ENCODE assay signal across 22 mouse cellular contexts in genomic region chr15:10941901-10942300, GRCm38 (mm10). TPM values are rescaled to one million over a fixed set of nuclear protein-coding genes. Genes with fewer than 3 reads are reported as not detected.
DNase-seq lines count a peak whose midpoint lies in the region; ATAC-seq and TF ChIP-seq lines count a peak whose summit lies in the region.
"Had no signal": no experiment of that assay in that cellular context is flagged by ENCODE, and none has a peak within 500 bp of the region (broad histone marks: within the 10 kb centered on the region; RNA-seq: fewer than 3 reads in every experiment).

No protein-coding gene starts in this region.

- no peak overlapping the region for H3K9ac ChIP-seq in midbrain, embryonic 15.5 days
- H3K9ac ChIP-seq: heart, embryonic 13.5 days; hindbrain, embryonic 12.5 days had no signal

- TF ChIP-seq CTCF in C2C12 (IDR thresholded peaks at IDR 0.05; ENCODE audit: control insufficient read depth, insufficient read depth, insufficient read length) = no peak
- TF ChIP-seq CTCF in embryonic fibroblast, embryonic 13.5 days (IDR thresholded peaks at IDR 0.05; ENCODE audit: borderline replicate concordance, insufficient read depth, low read length) = no peak

- H3ac ChIP-seq in C2C12 (ENCODE audit: control insufficient read depth, insufficient read length, low read depth) = no peak overlapping the region

- H3K79me2 ChIP-seq in C2C12 (ENCODE audit: control insufficient read depth, insufficient read depth) = no peaks in the 10 kb centered on the region

- peaks cover 11% of the 10 kb centered on the region for H3K4me1 ChIP-seq in embryonic fibroblast, embryonic 13.5 days (ENCODE audit: control insufficient read depth, insufficient read depth, low read length)
- no peaks in the 10 kb centered on the region for H3K4me1 ChIP-seq in midbrain, embryonic 15.5 days
- H3K4me1 ChIP-seq: forebrain, embryonic 10.5 days; heart, embryonic 13.5 days; hindbrain, embryonic 12.5 days had no signal

- intact Hi-C loops in heart, postnatal 25 days (cut with DNase I) = no loop called here

- 72% methylated on average over 6 of the region's 6 CpGs for WGBS in midbrain, embryonic 15.5 days

- DNase-seq in heart, adult 11 months = peak; percentile 72
- no peak for DNase-seq in heart, postnatal 25 days (ENCODE audit: low spot score)
- DNase-seq in cerebellum, adult 11-12 months = no peak
- DNase-seq in embryo, embryonic 10 days (ENCODE audit: low spot score) = no peak
- DNase-seq: adrenal gland, postnatal 10 days; cerebellum, adult 18-20 months; cerebellum, adult 9-11 months; cerebellum, postnatal 36 days; gastrocnemius, adult 2 months; gastrocnemius, postnatal 25 days; heart, postnatal 4 days had no signal

- no peaks in the 10 kb centered on the region for H3K9me3 ChIP-seq in midbrain, embryonic 15.5 days
- H3K9me3 ChIP-seq: forebrain, embryonic 10.5 days; heart, embryonic 13.5 days; hindbrain, embryonic 12.5 days had no signal

- peak overlapping the region; percentile 94 for H3K27ac ChIP-seq in embryonic fibroblast, embryonic 13.5 days (ENCODE audit: insufficient read depth, low read length)
- no peak overlapping the region for H3K27ac ChIP-seq in midbrain, embryonic 15.5 days
- H3K27ac ChIP-seq: forebrain, embryonic 10.5 days; gastrocnemius, adult 2 months; heart, embryonic 13.5 days; hindbrain, embryonic 12.5 days had no signal

- no peaks in the 10 kb centered on the region for H3K36me3 ChIP-seq in C2C12 (ENCODE audit: control insufficient read depth, insufficient read depth)
- H3K36me3 ChIP-seq in midbrain, embryonic 15.5 days (replicated peaks) = no peaks in the 10 kb centered on the region
- H3K36me3 ChIP-seq: forebrain, embryonic 10.5 days; heart, embryonic 13.5 days; hindbrain, embryonic 12.5 days had no signal

- no peak for TF ChIP-seq POLR2A in embryonic fibroblast, embryonic 13.5 days (IDR thresholded peaks at IDR 0.05; ENCODE audit: low read depth, low read length)

- no peaks in the 10 kb centered on the region for H3K27me3 ChIP-seq in C2C12 (ENCODE audit: control insufficient read depth, insufficient read depth, insufficient read length)
- no peaks in the 10 kb centered on the region for H3K27me3 ChIP-seq in midbrain, embryonic 15.5 days (replicated peaks)
- H3K27me3 ChIP-seq: heart, embryonic 13.5 days; hindbrain, embryonic 12.5 days had no signal

- no peak for ATAC-seq in midbrain, embryonic 15.5 days (replicated peaks)
- ATAC-seq: forebrain, embryonic 14.5 days; hindbrain, embryonic 16.5 days; inflammation-experienced regulatory T-cells, adult 6 months had no signal

- H3K79me3 ChIP-seq in C2C12 (ENCODE audit: low read depth) = no peaks in the 10 kb centered on the region

- no peak overlapping the region for H3K4me3 ChIP-seq in C2C12 (ENCODE audit: insufficient read depth, poor library complexity, severe bottlenecking)
- H3K4me3 ChIP-seq in embryonic fibroblast, embryonic 13.5 days (ENCODE audit: insufficient read depth, low read length) = no peak overlapping the region
- H3K4me3 ChIP-seq in midbrain, embryonic 15.5 days = no peak overlapping the region
- H3K4me3 ChIP-seq: forebrain, embryonic 10.5 days; gastrocnemius, adult 2 months; heart, embryonic 13.5 days; hindbrain, embryonic 12.5 days had no signal

- no peak overlapping the region for H3K4me2 ChIP-seq in midbrain, embryonic 15.5 days
- H3K4me2 ChIP-seq: heart, embryonic 13.5 days; hindbrain, embryonic 12.5 days had no signal

TF ChIP-seq in C2C12, 6 proteins besides CTCF, POLR2A, EP300 and RAD21:
- no peak for TF ChIP-seq MAX (IDR thresholded peaks at IDR 0.05)
- peak; percentile 6 for TF ChIP-seq FOSL1 (IDR thresholded peaks at IDR 0.05; ENCODE audit: insufficient read depth, low read length, poor library complexity, severe bottlenecking)
TF ChIP-seq in C2C12: peak in this region for 1.

RNA-seq across cellular contexts. Expression of gene C1qtnf3, which starts 10.2 kb away (rescaled TPM):
- under 1 TPM in 1 of 2 experiments, not detected in 1; 0.13 TPM for total RNA-seq in heart, postnatal 25 days (2021)
- 4.4 TPM for polyA plus RNA-seq in C2C12 (2012; fragmentation: generic; extraction: Trizol)
- polyA plus RNA-seq in embryonic fibroblast, embryonic 13.5 days (2011; ENCODE audit: insufficient read length, low read depth, missing spikeins) = 131 and 180 TPM in 2 replicates
- polyA plus RNA-seq in midbrain, embryonic 15.5 days (2015; fragmentation: Nextera tagmentation; extraction: Ambion mirVana) = 0.89 and 0.93 TPM in 2 replicates
- total RNA-seq: granulocyte monocyte progenitor cell, adult 5-6 weeks had no signal
- polyA plus RNA-seq: forebrain, embryonic 10.5 days had no signal

RNA-seq across cellular contexts. Expression of gene Amacr, which starts 39.7 kb away (rescaled TPM):
- 10 to 100 TPM; 31.2 to 32.7 TPM for total RNA-seq in heart, postnatal 25 days (2021)
- polyA plus RNA-seq in C2C12 (2012; fragmentation: generic; extraction: Trizol) = 19.7 TPM
- 12.0 and 12.7 TPM in 2 replicates for polyA plus RNA-seq in embryonic fibroblast, embryonic 13.5 days (2011; ENCODE audit: insufficient read length, low read depth, missing spikeins)
- polyA plus RNA-seq in midbrain, embryonic 15.5 days (2015; fragmentation: Nextera tagmentation; extraction: Ambion mirVana) = 11.4 and 13.8 TPM in 2 replicates

RNA-seq across cellular contexts. Expression of gene Slc45a2, which starts 58.6 kb away (rescaled TPM):
- not detected for total RNA-seq in heart, postnatal 25 days (2021)
- polyA plus RNA-seq in C2C12 (2012; fragmentation: generic; extraction: Trizol) = not detected
- not detected in 2 replicates for polyA plus RNA-seq in embryonic fibroblast, embryonic 13.5 days (2011; ENCODE audit: insufficient read length, low read depth, missing spikeins)
- 0.06 and 0.18 TPM in 2 replicates for polyA plus RNA-seq in midbrain, embryonic 15.5 days (2015; fragmentation: Nextera tagmentation; extraction: Ambion mirVana)
- total RNA-seq: adrenal gland, postnatal 10 days; adrenal gland, postnatal 4 days; gastrocnemius, adult 2 months; gastrocnemius, postnatal 25 days; granulocyte monocyte progenitor cell, adult 5-6 weeks had no signal
- polyA plus RNA-seq: forebrain, embryonic 14.5 days; heart, embryonic 13.5 days; inflammation-experienced regulatory T-cells, adult 6 months had no signal

Comparison
In these comparisons a context has a peak if more than half of its experiments do, and no peak if none do; other contexts are left out.
1. RNA of gene C1qtnf3, which starts 10.2 kb away (polyA plus RNA-seq): 131 to 180 TPM in embryonic fibroblast, embryonic 13.5 days; 4.4 TPM in C2C12 (single experiment) and 0.89 to 0.93 TPM in midbrain, embryonic 15.5 days; every median in the first group is over 10 times any median in the second.